Mouse (Mus musculus): ENCODE data around the gene Rab23. TPM values are rescaled to one million over a fixed set of nuclear protein-coding genes. Genes with fewer than 3 reads are reported as not detected.

Gene Rab23
- polyA plus RNA-seq, 1 experiment from 2014 or later, result 39.1 TPM

GRCm38 (mm10) chr1:33696016-33696415 lies 23.7 kb upstream of the Rab23 start:
- H3K4me1 ChIP-seq, result no peaks in the 10 kb centered on the region
- DNase-seq (ENCODE audit: low spot score), result no peak
- WGBS, result 77% methylated on average over 2 of the region's 2 CpGs

GRCm38 (mm10) chr1:33701244-33701643 lies 18.4 kb upstream of the Rab23 start:
- no peaks in the 10 kb centered on the region for H3K36me3 ChIP-seq
- no peaks in the 10 kb centered on the region for H3K4me1 ChIP-seq
- no peak overlapping the region for H3K4me3 ChIP-seq
- 93% methylated on average over 3 of the region's 3 CpGs for WGBS
- no peak overlapping the region for H3K27ac ChIP-seq
- H3K27me3 ChIP-seq (ENCODE audit: low read depth, poor library complexity, severe bottlenecking), result no peaks in the 10 kb centered on the region
- DNase-seq (ENCODE audit: low spot score), result no peak
- H3K9me3 ChIP-seq (replicated peaks), result no peaks in the 10 kb centered on the region

More at GRCm38 (mm10) chr1:33696016-33696415, 23.7 kb upstream of the Rab23 start:
- Histone ChIP-seq H3K36me3 (no peaks in the 10 kb centered on the region), H3K27me3 (ENCODE audit: low read depth, poor library complexity, severe bottlenecking) (no peaks in the 10 kb centered on the region), H3K9me3 (replicated peaks) (no peaks in the 10 kb centered on the region), H3K4me3 (no peak overlapping the region), H3K27ac (no peak overlapping the region)

GRCm38 (mm10) chr1:33709615-33710014 lies 10.1 kb upstream of the Rab23 start:
- H3K4me1 ChIP-seq, result 0 out of 2 replicates have a peak, but pooled peaks cover 3% of the 10 kb centered on the region
- 77% methylated on average over 2 of the region's 2 CpGs for WGBS
- H3K27me3 ChIP-seq (ENCODE audit: low read depth, poor library complexity, severe bottlenecking), result no peaks in the 10 kb centered on the region
- no peak overlapping the region for H3K27ac ChIP-seq
- H3K4me3 ChIP-seq, result no peak overlapping the region
- DNase-seq (ENCODE audit: low spot score), result no peak
- H3K36me3 ChIP-seq, result no peaks in the 10 kb centered on the region
- H3K9me3 ChIP-seq (replicated peaks), result no peaks in the 10 kb centered on the region

GRCm38 (mm10) chr1:33712026-33712425 lies 7.7 kb upstream of the Rab23 start:
- Histone ChIP-seq H3K27me3 (ENCODE audit: low read depth, poor library complexity, severe bottlenecking) (no peaks in the 10 kb centered on the region), H3K9me3 (replicated peaks) (no peaks in the 10 kb centered on the region), H3K36me3 (no peaks in the 10 kb centered on the region), H3K4me1 (0 out of 2 replicates have a peak, but pooled peaks cover 3% of the 10 kb centered on the region), H3K4me3 (no peak overlapping the region), H3K27ac (no peak overlapping the region)
- 91% methylated on average over 5 of the region's 5 CpGs for WGBS
- DNase-seq (ENCODE audit: low spot score), result no peak

GRCm38 (mm10) chr1:33714796-33715195 lies 4.9 kb upstream of the Rab23 start:
- no peaks in the 10 kb centered on the region for H3K36me3 ChIP-seq
- H3K27ac ChIP-seq, result no peak overlapping the region
- WGBS, result 5% methylated on average over 10 of the region's 10 CpGs
- 0 out of 2 replicates have a peak, but pooled peaks cover 4% of the 10 kb centered on the region for H3K4me1 ChIP-seq
- DNase-seq (ENCODE audit: low spot score), result no peak
- H3K9me3 ChIP-seq (replicated peaks), result no peaks in the 10 kb centered on the region
- H3K4me3 ChIP-seq, result no peak overlapping the region
- no peaks in the 10 kb centered on the region for H3K27me3 ChIP-seq (ENCODE audit: low read depth, poor library complexity, severe bottlenecking)

- Histone ChIP-seq H3K36me3 (peaks cover 11% of the 10 kb centered on the region), H3K4me3 (no peak overlapping the region), H3K27ac (no peak overlapping the region), H3K4me1 (peaks cover 12% of the 10 kb centered on the region), H3K9me3 (replicated peaks) (no peaks in the 10 kb centered on the region), H3K27me3 (ENCODE audit: low read depth, poor library complexity, severe bottlenecking) (no peaks in the 10 kb centered on the region)
- 92% methylated on average over 1 of the region's 1 CpGs for WGBS
- DNase-seq (ENCODE audit: low spot score), result no peak
Observed at GRCm38 (mm10) chr1:33717636-33718035, 2.1 kb upstream of the Rab23 start.

GRCm38 (mm10) chr1:33720231-33720630 lies 544 bp downstream of the Rab23 start:
- no peak for DNase-seq (ENCODE audit: low spot score)
- peak overlapping the region; percentile 89 for H3K4me3 ChIP-seq
- H3K9me3 ChIP-seq (replicated peaks), result no peaks in the 10 kb centered on the region
- peaks cover 12% of the 10 kb centered on the region for H3K4me1 ChIP-seq
- peak overlapping the region; percentile 96 for H3K27ac ChIP-seq
- peaks cover 35% of the 10 kb centered on the region for H3K36me3 ChIP-seq
- H3K27me3 ChIP-seq (ENCODE audit: low read depth, poor library complexity, severe bottlenecking), result no peaks in the 10 kb centered on the region
- WGBS, result under 1% methylated on average over 41 of the region's 41 CpGs

GRCm38 (mm10) chr1:33721020-33721419 lies 1.3 kb downstream of the Rab23 start:
- Histone ChIP-seq H3K27ac (no peak overlapping the region), H3K36me3 (peaks cover 43% of the 10 kb centered on the region), H3K4me3 (peak overlapping the region; percentile 89), H3K27me3 (ENCODE audit: low read depth, poor library complexity, severe bottlenecking) (no peaks in the 10 kb centered on the region), H3K4me1 (peaks cover 12% of the 10 kb centered on the region), H3K9me3 (replicated peaks) (no peaks in the 10 kb centered on the region)
- 92% methylated on average over 7 of the region's 7 CpGs for WGBS
- DNase-seq (ENCODE audit: low spot score), result no peak

- Histone ChIP-seq H3K27ac (no peak overlapping the region), H3K4me3 (no peak overlapping the region), H3K9me3 (replicated peaks) (no peaks in the 10 kb centered on the region), H3K36me3 (peaks cover 75% of the 10 kb centered on the region), H3K4me1 (peaks cover 10% of the 10 kb centered on the region), H3K27me3 (ENCODE audit: low read depth, poor library complexity, severe bottlenecking) (no peaks in the 10 kb centered on the region)
- WGBS, result 92% methylated on average over 6 of the region's 6 CpGs
- no peak for DNase-seq (ENCODE audit: low spot score)
Observed at GRCm38 (mm10) chr1:33724516-33724915, 4.8 kb downstream of the Rab23 start.

- no peak for DNase-seq (ENCODE audit: low spot score)
- H3K4me1 ChIP-seq, result peaks cover 8% of the 10 kb centered on the region
- H3K9me3 ChIP-seq (replicated peaks), result no peaks in the 10 kb centered on the region
- H3K36me3 ChIP-seq, result peaks cover 81% of the 10 kb centered on the region
- 96% methylated on average over 5 of the region's 5 CpGs for WGBS
- no peak overlapping the region for H3K27ac ChIP-seq
- H3K4me3 ChIP-seq, result no peak overlapping the region
- no peaks in the 10 kb centered on the region for H3K27me3 ChIP-seq (ENCODE audit: low read depth, poor library complexity, severe bottlenecking)
Observed at GRCm38 (mm10) chr1:33725086-33725485, 5.4 kb downstream of the Rab23 start.

- Histone ChIP-seq H3K4me3 (no peak overlapping the region), H3K4me1 (no peaks in the 10 kb centered on the region), H3K27me3 (ENCODE audit: low read depth, poor library complexity, severe bottlenecking) (no peaks in the 10 kb centered on the region), H3K36me3 (peaks cover 99% of the 10 kb centered on the region), H3K9me3 (replicated peaks) (no peaks in the 10 kb centered on the region), H3K27ac (no peak overlapping the region)
- DNase-seq (ENCODE audit: low spot score), result no peak
- 92% methylated on average over 9 of the region's 9 CpGs for WGBS
Observed at GRCm38 (mm10) chr1:33733044-33733443, 13.4 kb downstream of the Rab23 start.

- DNase-seq (ENCODE audit: low spot score), result no peak
- Histone ChIP-seq H3K4me3 (no peak overlapping the region), H3K9me3 (replicated peaks) (no peaks in the 10 kb centered on the region), H3K27ac (no peak overlapping the region), H3K27me3 (ENCODE audit: low read depth, poor library complexity, severe bottlenecking) (no peaks in the 10 kb centered on the region), H3K4me1 (no peaks in the 10 kb centered on the region), H3K36me3 (peaks cover 99% of the 10 kb centered on the region)
- 85% methylated on average over 5 of the region's 5 CpGs for WGBS
Observed at GRCm38 (mm10) chr1:33734001-33734685, 14.5 kb downstream of the Rab23 start.

GRCm38 (mm10) chr1:33738281-33738680 lies 18.6 kb downstream of the Rab23 start:
- Histone ChIP-seq H3K4me3 (no peak overlapping the region), H3K27me3 (ENCODE audit: low read depth, poor library complexity, severe bottlenecking) (no peaks in the 10 kb centered on the region), H3K36me3 (peaks cover 86% of the 10 kb centered on the region), H3K9me3 (replicated peaks) (no peaks in the 10 kb centered on the region), H3K27ac (no peak overlapping the region), H3K4me1 (no peaks in the 10 kb centered on the region)
- DNase-seq (ENCODE audit: low spot score), result no peak
- 96% methylated on average over 11 of the region's 11 CpGs for WGBS
